Mouse (Mus musculus) embryonic facial prominence, embryonic 11.5 days (tissue): ENCODE results near the gene Ibtk. TPM values are rescaled to one million over a fixed set of nuclear protein-coding genes. Genes with fewer than 3 reads are reported as not detected.

Source experiments
- ATAC-seq: fragments of 200-750 bp; cut with Nextera tagmentation; replicated peaks from 2 replicates; pipeline ENCODE4 v1.8.0; 2017; ENCODE audit warnings: low read depth; ENCODE audit not compliant: insufficient number of reproducible peaks, low FRiP score, low TSS enrichment
- DNase-seq: peaks from one replicate; pipeline ENCODE4 v3.0.0-alpha.2; 2015; ENCODE audit warnings: low spot score
- H3K27ac ChIP-seq: fragments of 300-500 bp; sonication (generic); replicated peaks from 2 replicates; pipeline ENCODE4 v1.5.1; 2014; ENCODE audit warnings: mild to moderate bottlenecking, low read depth, low read length, control low read depth
- H3K27me3 ChIP-seq: fragments of 300-500 bp; sonication (generic); 2 replicates; pipeline ENCODE4 v1.6.1; 2014; ENCODE audit warnings: mild to moderate bottlenecking, low read length, moderate library complexity, mixed read lengths; ENCODE audit not compliant: control insufficient read depth, insufficient read depth
- H3K36me3 ChIP-seq: fragments of 300-500 bp; sonication (generic); replicated peaks from 2 replicates; pipeline ENCODE4 v1.6.1; 2014; ENCODE audit warnings: low read depth, mild to moderate bottlenecking, low read length, moderate library complexity, mixed read lengths; ENCODE audit not compliant: control insufficient read depth, insufficient read depth
- H3K4me1 ChIP-seq: fragments of 300-500 bp; sonication (generic); 2 replicates; pipeline ENCODE4 v1.6.1; 2014; ENCODE audit warnings: low read length, mixed read lengths; ENCODE audit not compliant: control insufficient read depth, insufficient read depth
- H3K4me2 ChIP-seq: fragments of 300-500 bp; sonication (generic); 2 replicates; pipeline ENCODE4 v1.6.1; 2014; ENCODE audit warnings: low read depth, mild to moderate bottlenecking, control low read depth, low read length, moderate library complexity
- H3K4me3 ChIP-seq: fragments of 300-500 bp; sonication (generic); 2 replicates; pipeline ENCODE4 v1.5.1; 2014; ENCODE audit warnings: low read depth, low read length, control low read depth
- H3K9ac ChIP-seq: fragments of 300-500 bp; sonication (generic); replicated peaks from 2 replicates; pipeline ENCODE4 v1.6.1; 2014; ENCODE audit warnings: mild to moderate bottlenecking, control low read depth, low read length
- H3K9me3 ChIP-seq: fragments of 300-500 bp; sonication (generic); replicated peaks from 2 replicates; pipeline ENCODE4 v1.6.1; 2016; ENCODE audit warnings: mild to moderate bottlenecking, low read length, inconsistent platforms, mixed read lengths; ENCODE audit not compliant: control insufficient read depth
- WGBS: fragments of 180-500 bp; shearing (Covaris S2); extraction: QIAGEN DNeasy Blood & Tissue Kit; methylation state at CpG from one replicate; pipeline ENCODE4 v1.1.7; 2014; 5-methylcytosine and 5-hydroxymethylcytosine counted together
- polyA plus RNA-seq: library from polyadenylated mRNA; unstranded; fragments of >200 nt; fragmentation: Nextera tagmentation; extraction: Ambion mirVana; gene quantifications from 2 replicates; pipeline ENCODE4 v1.2.1, GENCODE M21; 2014

The Ibtk gene
- polyA plus RNA-seq, 1 experiment from 2014 or later = 43.3 TPM

DNA sequence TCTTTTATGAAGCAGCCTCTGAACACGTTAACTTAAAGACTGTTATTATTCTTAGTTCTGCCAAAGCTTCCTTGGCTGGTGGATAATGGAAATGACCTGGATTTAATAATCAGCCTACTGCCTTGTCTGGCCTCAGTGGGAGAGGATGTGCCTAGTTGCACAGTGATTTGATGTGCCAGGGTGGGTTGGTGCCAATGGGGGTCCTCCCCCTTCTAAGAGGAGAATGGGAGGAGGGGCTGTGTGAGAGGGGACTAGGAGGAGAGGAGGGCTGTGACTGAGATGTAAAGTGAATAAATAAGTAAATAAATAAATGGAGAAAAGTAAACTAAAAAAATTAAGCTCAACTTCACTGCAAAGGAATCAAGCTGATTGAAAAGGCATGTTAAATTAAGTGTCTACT, 85.3 kb downstream of the Ibtk start:
- Histone ChIP-seq H3K36me3 (no peaks in the 10 kb centered on the region), H3K4me2 (no peak overlapping the region), H3K9me3 (no peaks in the 10 kb centered on the region), H3K9ac (no peak overlapping the region), H3K27me3 (no peaks in the 10 kb centered on the region), H3K4me3 (no peak overlapping the region), H3K4me1 (no peaks in the 10 kb centered on the region), H3K27ac (no peak overlapping the region)
- WGBS = 76% methylated on average over 1 of the region's 1 CpGs
- no peak for DNase-seq
- ATAC-seq = no peak

DNA sequence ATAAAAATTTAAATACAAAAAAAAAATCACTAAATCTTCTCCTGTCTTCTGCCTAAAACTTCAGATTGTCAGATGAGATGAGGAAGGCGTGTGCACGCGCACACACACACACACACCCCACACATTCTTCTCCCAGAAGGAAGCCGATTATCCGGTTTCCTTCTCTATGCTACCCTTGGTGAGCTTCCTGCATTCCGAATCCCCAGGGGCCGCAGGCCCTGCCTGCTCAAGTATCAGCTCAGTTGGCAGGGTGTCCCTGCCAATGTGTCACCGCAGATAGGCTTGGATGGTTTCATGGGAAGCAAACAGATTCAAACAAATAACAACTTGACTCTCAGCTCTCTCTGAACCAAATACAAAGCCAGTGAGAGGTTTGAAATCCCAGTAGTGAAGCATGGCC, 86.0 kb downstream of the Ibtk start:
- Histone ChIP-seq H3K27ac (no peak overlapping the region), H3K4me2 (no peak overlapping the region), H3K36me3 (no peaks in the 10 kb centered on the region), H3K4me1 (no peaks in the 10 kb centered on the region), H3K4me3 (no peak overlapping the region), H3K9me3 (no peaks in the 10 kb centered on the region), H3K27me3 (no peaks in the 10 kb centered on the region), H3K9ac (no peak overlapping the region)
- no peak for DNase-seq
- 19% methylated on average over 8 of the region's 8 CpGs for WGBS
- ATAC-seq = no peak

DNA sequence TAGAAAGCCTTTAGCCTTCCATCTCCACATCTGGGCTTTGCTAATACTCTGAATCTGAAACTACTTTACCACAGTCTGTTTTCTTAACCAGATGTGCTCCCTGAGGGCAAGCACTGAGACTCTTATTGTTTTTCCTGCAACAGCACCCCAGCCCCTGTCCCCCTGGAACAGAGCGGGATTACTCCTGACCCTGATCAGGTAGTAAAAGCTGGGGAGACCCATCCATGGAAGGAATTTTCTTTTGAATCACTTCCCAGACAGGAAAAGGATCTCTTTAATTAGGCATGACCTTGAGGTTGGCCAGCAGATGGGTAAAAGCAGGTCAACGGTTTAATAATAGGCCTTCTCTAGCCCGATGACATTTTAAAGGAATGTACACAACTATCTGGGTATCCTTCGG, 95.7 kb downstream of the Ibtk start:
- WGBS = 29% methylated on average over 4 of the region's 4 CpGs
- Histone ChIP-seq H3K9me3 (no peaks in the 10 kb centered on the region), H3K4me3 (no peak overlapping the region), H3K9ac (no peak overlapping the region), H3K4me2 (no peak overlapping the region), H3K27ac (no peak overlapping the region), H3K27me3 (no peaks in the 10 kb centered on the region), H3K4me1 (no peaks in the 10 kb centered on the region), H3K36me3 (no peaks in the 10 kb centered on the region)
- DNase-seq (no peak), ATAC-seq (no peak)

GRCm38 (mm10) chr9:85638276-85638675, 110.9 kb downstream of the Ibtk start:
- no peaks in the 10 kb centered on the region for H3K27me3 ChIP-seq
- no peak overlapping the region for H3K4me2 ChIP-seq
- H3K27ac ChIP-seq = no peak overlapping the region
- H3K9me3 ChIP-seq = no peaks in the 10 kb centered on the region
- no peak overlapping the region for H3K4me3 ChIP-seq
- H3K9ac ChIP-seq = no peak overlapping the region
- no peaks in the 10 kb centered on the region for H3K4me1 ChIP-seq
- H3K36me3 ChIP-seq = no peaks in the 10 kb centered on the region
- WGBS = 88% methylated on average over 2 of the region's 2 CpGs
- no peak for DNase-seq
- no peak for ATAC-seq

Other genes starting within 250 kb of the Ibtk start
- gene Tpbg, start 93.0 kb upstream of the Ibtk start, polyA plus RNA-seq = 22.4 and 24.9 TPM in 2 replicates